Mouse (Mus musculus) liver, adult 2 months (tissue): Measurements from ENCODE around the gene Hs6st3.

Experiments
- CTCF ChIP-seq: fragments of 200-500 bp; IDR thresholded peaks from 2 replicates; pipeline ENCODE4 v1.5.1; 2011; ENCODE audit warnings: low read depth, low read length, control low read depth
- POLR2A ChIP-seq: fragments of 200-500 bp; IDR thresholded peaks from 2 replicates; pipeline ENCODE4 v1.6.1; 2011; ENCODE audit warnings: low read length, control low read depth; ENCODE audit not compliant: insufficient read depth; ENCODE audit errors: extremely low read depth

GRCm38 (mm10) chr14:119772040-119772439 is 633.9 kb downstream of the Hs6st3 start:
- no peak for TF ChIP-seq CTCF
- TF ChIP-seq POLR2A, result no peak
